Mouse (Mus musculus) midbrain, postnatal 0 days (tissue): Measurements from ENCODE around the gene Sirt2. TPM values are rescaled to one million over a fixed set of nuclear protein-coding genes. Genes with fewer than 3 reads are reported as not detected.

Experiments used
- ATAC-seq: fragments of 200-750 bp; cut with Nextera tagmentation; 2 replicates; pipeline ENCODE4 v1.8.0; 2017; ENCODE audit warnings: moderate number of reproducible peaks, mild to moderate bottlenecking, moderate TSS enrichment, moderate library complexity; ENCODE audit not compliant: low FRiP score
- DNase-seq: peaks from one replicate; pipeline ENCODE4 v3.0.0-alpha.2; 2015; ENCODE audit warnings: low spot score
- H3K27ac ChIP-seq: fragments of 300-500 bp; sonication (generic); 2 replicates; pipeline ENCODE4 v1.5.1; 2014; ENCODE audit warnings: low read depth, mild to moderate bottlenecking, low read length, mixed read lengths
- H3K27me3 ChIP-seq: fragments of 300-500 bp; sonication (generic); 2 replicates; pipeline ENCODE4 v1.6.1; 2014; ENCODE audit warnings: low read length, control low read depth, mixed read lengths; ENCODE audit not compliant: insufficient read depth
- H3K36me3 ChIP-seq: fragments of 300-500 bp; sonication (generic); 2 replicates; pipeline ENCODE4 v1.6.1; 2014; ENCODE audit warnings: low read length, control low read depth, mixed read lengths; ENCODE audit not compliant: insufficient read depth
- H3K4me1 ChIP-seq: fragments of 300-500 bp; sonication (generic); 2 replicates; pipeline ENCODE4 v1.6.1; 2014; ENCODE audit warnings: mild to moderate bottlenecking, control low read depth, antibody characterized with exemption, low read length, mixed read lengths; ENCODE audit not compliant: insufficient read depth
- H3K4me2 ChIP-seq: fragments of 300-500 bp; sonication (generic); 2 replicates; pipeline ENCODE4 v1.6.1; 2014; ENCODE audit warnings: low read depth, mild to moderate bottlenecking, low read length, mixed read lengths; ENCODE audit not compliant: poor library complexity, severe bottlenecking
- H3K4me3 ChIP-seq: fragments of 300-500 bp; sonication (generic); 2 replicates; pipeline ENCODE4 v1.5.1; 2014; ENCODE audit warnings: low read depth, mild to moderate bottlenecking, low read length, moderate library complexity
- H3K9ac ChIP-seq: fragments of 300-500 bp; sonication (generic); replicated peaks from 2 replicates; pipeline ENCODE4 v1.6.1; 2014; ENCODE audit warnings: mild to moderate bottlenecking, low read length, moderate library complexity, mixed read lengths; ENCODE audit not compliant: poor library complexity, severe bottlenecking
- H3K9me3 ChIP-seq: fragments of 300-500 bp; sonication (generic); 2 replicates; pipeline ENCODE4 v1.6.1; 2016; ENCODE audit warnings: low read length, control low read depth
- CTCF ChIP-seq: IDR thresholded peaks from 2 replicates; pipeline ENCODE4 v1.5.1; 2016; ENCODE audit warnings: antibody characterized with exemption, mild to moderate bottlenecking
- WGBS: fragments of 180-500 bp; shearing (Covaris S2); extraction: QIAGEN DNeasy Blood & Tissue Kit; methylation state at CpG from one replicate; pipeline ENCODE4 v1.1.7; 2014; 5-methylcytosine and 5-hydroxymethylcytosine counted together
- polyA plus RNA-seq: library from polyadenylated mRNA; unstranded; fragments of >200 nt; fragmentation: Nextera tagmentation; extraction: Ambion mirVana; gene quantifications from 2 replicates; pipeline ENCODE4 v1.2.1, GENCODE M21; 2015
- total RNA-seq: library from RNA; depleted of rRNA; stranded (reverse); fragments of >200 nt; gene quantifications from 2 replicates; pipeline ENCODE4 v1.2.3, GENCODE M21; 2014

The Sirt2 gene
- total and polyA plus RNA-seq, 2 experiments from 2014 or later, result 85.9 to 111 TPM

- peak; percentile 67 for DNase-seq
- TF ChIP-seq CTCF, result no peak
- WGBS, result 4% methylated on average over 32 of the region's 35 CpGs
- H3K9ac ChIP-seq, result peak within 1 kb of the TSS; percentile 80
- no peaks in the 10 kb centered on the region for H3K27me3 ChIP-seq
- H3K4me1 ChIP-seq, result peaks cover 15% of the 10 kb centered on the region; the same call in 1 of the 2 replicates
- peak within 1 kb of the TSS; percentile 91 for H3K4me2 ChIP-seq
- no peaks in the 10 kb centered on the region for H3K9me3 ChIP-seq
- peak within 1 kb of the TSS; percentile 78 for H3K4me3 ChIP-seq
- peaks cover 4% of the 10 kb centered on the region for H3K36me3 ChIP-seq
- peak; percentile 1; the same call in 1 of the 2 replicates for ATAC-seq
- H3K27ac ChIP-seq, result peak within 1 kb of the TSS; percentile 99
These were observed 41.8 kb downstream of the Sirt2 start, which contains the start of gene Hnrnpl for GRCm38 (mm10) chr7:28808221-28808941. Gene Hnrnpl, plus strand, starts transcription at chr7:28808541.

GRCm38 (mm10) chr7:28808957-28809393 is 42.4 kb downstream of the Sirt2 start:
- Histone ChIP-seq H3K4me1 (peaks cover 15% of the 10 kb centered on the region; the same call in 1 of the 2 replicates), H3K36me3 (peaks cover 9% of the 10 kb centered on the region), H3K27me3 (no peaks in the 10 kb centered on the region), H3K9me3 (no peaks in the 10 kb centered on the region), H3K9ac (peak overlapping the region; percentile 80), H3K27ac (peak overlapping the region; percentile 99), H3K4me2 (peak overlapping the region; percentile 91), H3K4me3 (peak overlapping the region; percentile 78)
- no peak for TF ChIP-seq CTCF
- 1% methylated on average over 26 of the region's 32 CpGs for WGBS
- ATAC-seq (peak; percentile 47), DNase-seq (peak; percentile 94)

- TF ChIP-seq CTCF, result no peak; the same call in 1 of the 2 replicates
- Histone ChIP-seq H3K9me3 (no peaks in the 10 kb centered on the region), H3K4me2 (peak overlapping the region; percentile 91), H3K36me3 (peaks cover 15% of the 10 kb centered on the region), H3K4me3 (peak overlapping the region; percentile 78), H3K27ac (peak overlapping the region; percentile 99), H3K27me3 (no peaks in the 10 kb centered on the region), H3K9ac (peak overlapping the region; percentile 80), H3K4me1 (peaks cover 15% of the 10 kb centered on the region; the same call in 1 of the 2 replicates)
- DNase-seq (peak; percentile 61), ATAC-seq (no peak)
- under 1% methylated on average over 35 of the region's 35 CpGs for WGBS
These were observed 43.0 kb downstream of the Sirt2 start for GRCm38 (mm10) chr7:28809401-28810089.

GRCm38 (mm10) chr7:28810107-28811066 is 43.9 kb downstream of the Sirt2 start:
- Histone ChIP-seq H3K4me3 (peak overlapping the region; percentile 78), H3K36me3 (peaks cover 21% of the 10 kb centered on the region), H3K4me1 (peaks cover 15% of the 10 kb centered on the region; the same call in 1 of the 2 replicates), H3K4me2 (peak overlapping the region; percentile 91), H3K27me3 (no peaks in the 10 kb centered on the region), H3K27ac (peak overlapping the region; percentile 99), H3K9ac (peak overlapping the region; percentile 95), H3K9me3 (no peaks in the 10 kb centered on the region)
- DNase-seq (peak; percentile 100), ATAC-seq (peak; percentile 93)
- TF ChIP-seq CTCF, result peak; percentile 76
- WGBS, result under 1% methylated on average over 68 of the region's 70 CpGs

GRCm38 (mm10) chr7:28811228-28811627 is 44.7 kb downstream of the Sirt2 start:
- no peaks in the 10 kb centered on the region for H3K27me3 ChIP-seq
- TF ChIP-seq CTCF, result no peak
- peak overlapping the region; percentile 62 for H3K4me2 ChIP-seq
- under 1% methylated on average over 40 of the region's 40 CpGs for WGBS
- H3K27ac ChIP-seq, result peak overlapping the region; percentile 97
- DNase-seq (peak; percentile 97), ATAC-seq (peak; percentile 72)
- H3K9ac ChIP-seq, result peak overlapping the region; percentile 95
- peaks cover 30% of the 10 kb centered on the region for H3K36me3 ChIP-seq
- peak overlapping the region; percentile 74 for H3K4me3 ChIP-seq
- H3K4me1 ChIP-seq, result peaks cover 15% of the 10 kb centered on the region; the same call in 1 of the 2 replicates
- H3K9me3 ChIP-seq, result no peaks in the 10 kb centered on the region
